Mouse (Mus musculus) yolk sac, embryonic 10.5 days (tissue): ENCODE measurements around the gene Homer1.

Experiments
- DNase-seq: peaks from one replicate; pipeline ENCODE4 v3.0.0-alpha.2; 2017; ENCODE audit warnings: low spot score

Gene Homer1

DNA sequence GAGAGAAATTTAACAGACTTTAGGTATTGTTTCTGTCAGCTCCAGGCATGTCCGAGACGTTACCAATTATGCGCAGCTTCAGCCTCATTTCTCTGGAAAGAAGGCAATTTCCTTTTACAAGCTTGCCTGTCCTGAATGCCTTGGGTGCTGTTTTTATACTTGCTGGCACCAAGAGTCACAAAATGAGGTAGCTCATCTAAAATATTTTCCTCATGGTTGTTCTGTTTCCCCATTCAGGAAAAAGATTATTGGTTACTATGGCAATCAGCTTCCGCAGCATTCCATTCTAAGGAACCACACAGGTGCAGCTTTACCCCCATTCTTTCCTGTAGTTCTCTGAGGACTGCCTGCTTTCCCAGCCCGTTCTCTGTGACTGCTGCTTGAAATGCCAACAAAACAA lies at the start of gene Homer1:
Gene Homer1 (plus strand): TSS at position 320 of the 400 bp plus-strand sequence.
- no peak for DNase-seq

DNA sequence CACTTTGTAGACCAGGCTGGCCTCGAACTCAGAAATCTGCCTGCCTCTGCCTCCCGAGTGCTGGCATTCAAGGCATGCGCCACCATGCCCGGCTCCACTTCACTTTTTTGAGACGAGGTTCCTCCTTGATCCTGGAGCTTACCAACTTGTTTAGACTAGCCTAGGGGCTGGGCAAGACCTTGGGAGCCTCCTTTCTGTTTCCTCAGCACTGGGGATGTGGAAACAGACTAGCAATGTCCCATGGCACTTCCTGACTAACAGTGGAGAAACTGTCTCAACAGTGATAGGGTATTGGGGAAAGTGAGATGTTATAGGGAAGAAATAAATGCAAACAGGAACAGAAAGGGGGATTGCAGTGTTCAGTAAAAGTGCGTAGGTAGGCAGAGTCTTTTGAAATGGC lies 47.7 kb upstream of the Homer1 start:
- no peak for DNase-seq

DNA sequence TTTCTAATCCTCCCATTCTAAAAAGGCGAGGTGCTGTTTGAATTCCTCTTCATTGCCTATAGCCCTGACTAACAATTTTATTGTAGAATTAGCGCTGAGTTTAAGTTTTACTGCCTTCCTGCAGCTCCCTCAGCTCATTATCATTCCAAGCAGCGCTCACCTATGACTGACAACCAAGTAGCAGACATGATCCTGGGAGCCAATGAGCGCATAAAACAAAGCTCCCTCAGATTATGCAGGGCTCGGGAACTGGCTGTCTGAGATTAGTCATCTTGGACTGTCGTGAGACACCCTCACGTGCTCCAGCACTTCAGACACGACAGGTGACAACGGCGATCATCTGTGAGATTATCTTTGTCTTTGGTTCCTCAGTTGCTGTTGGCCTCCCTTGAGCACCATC lies 47.3 kb upstream of the Homer1 start:
- no peak for DNase-seq

DNA sequence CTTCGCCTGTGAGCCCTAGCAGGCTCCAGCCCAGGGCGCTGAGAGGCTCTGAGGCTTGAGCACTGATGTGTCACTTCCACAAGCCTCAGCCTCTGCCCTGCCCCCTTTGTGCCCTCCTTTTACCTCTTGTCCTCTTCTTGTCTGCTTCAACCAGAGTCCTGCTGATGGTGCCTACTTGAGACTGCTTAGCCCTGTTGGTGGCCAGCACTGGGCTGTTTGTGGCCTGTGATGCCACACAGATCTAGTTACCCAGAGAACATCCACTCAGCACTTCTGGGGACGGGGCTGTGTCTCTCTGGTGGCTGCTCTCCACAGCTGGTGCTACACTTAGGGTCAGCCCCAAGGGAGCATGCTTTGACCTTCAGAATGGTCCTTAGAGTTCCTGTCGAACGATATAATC lies 46.5 kb upstream of the Homer1 start:
- no peak for DNase-seq

DNA sequence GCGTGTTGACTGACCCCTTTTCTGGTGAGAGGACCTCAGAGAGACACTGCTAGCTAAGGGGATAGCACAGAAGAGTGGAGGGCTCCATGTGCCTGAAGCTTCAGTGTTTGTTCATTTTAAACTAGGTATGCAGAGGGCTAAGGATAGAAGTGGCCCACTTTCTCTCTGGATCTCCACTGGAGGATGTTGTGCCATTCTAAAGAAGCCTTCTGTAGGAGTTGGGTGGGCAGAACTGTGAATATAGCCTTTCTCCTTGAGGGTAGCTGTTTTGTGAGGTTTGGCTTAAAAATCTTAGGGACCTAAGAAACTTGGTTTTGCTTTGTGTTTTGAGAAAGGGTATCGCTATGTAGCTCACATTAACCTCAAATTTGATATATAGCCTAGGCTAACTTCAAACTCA lies 32.3 kb upstream of the Homer1 start:
- DNase-seq = no peak

DNA sequence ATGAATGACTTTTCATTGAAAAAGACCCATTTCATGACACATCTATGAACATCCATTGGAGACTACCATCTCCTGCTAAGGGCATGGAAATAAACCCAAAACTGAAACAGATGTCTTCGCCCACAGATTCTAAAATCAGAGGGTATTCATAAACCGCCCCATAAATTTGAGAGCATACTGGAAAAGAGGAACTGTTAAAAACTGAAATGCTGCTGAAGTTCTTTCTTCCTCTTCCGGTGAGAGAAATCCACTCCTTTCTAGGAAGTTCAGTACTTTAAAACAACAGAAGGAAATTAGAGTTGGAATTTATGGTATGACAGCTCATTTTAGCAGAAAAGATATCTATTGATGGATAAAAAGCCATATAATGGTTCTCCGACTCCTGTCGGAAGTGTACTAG lies 1.1 kb downstream of the Homer1 start:
- no peak for DNase-seq

DNA sequence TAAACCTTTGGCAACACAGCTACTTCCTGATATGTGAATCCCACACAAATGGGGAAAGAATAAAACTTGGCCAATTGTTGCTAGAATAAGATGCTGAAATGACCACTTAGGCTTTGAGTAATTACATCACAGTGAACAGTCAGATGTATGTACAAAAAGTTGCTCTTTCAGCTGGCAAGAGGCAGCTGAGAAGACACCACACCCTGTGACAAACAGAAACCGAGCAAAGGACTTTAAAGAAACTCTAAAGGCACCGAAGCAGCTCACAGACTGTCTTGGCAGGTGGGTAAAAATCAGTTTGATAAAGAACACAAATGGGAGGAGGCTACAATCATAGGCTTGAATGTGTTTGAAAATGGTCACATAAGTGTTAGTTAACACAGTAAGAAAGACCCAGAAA lies 1.6 kb downstream of the Homer1 start:
- DNase-seq = no peak

DNA sequence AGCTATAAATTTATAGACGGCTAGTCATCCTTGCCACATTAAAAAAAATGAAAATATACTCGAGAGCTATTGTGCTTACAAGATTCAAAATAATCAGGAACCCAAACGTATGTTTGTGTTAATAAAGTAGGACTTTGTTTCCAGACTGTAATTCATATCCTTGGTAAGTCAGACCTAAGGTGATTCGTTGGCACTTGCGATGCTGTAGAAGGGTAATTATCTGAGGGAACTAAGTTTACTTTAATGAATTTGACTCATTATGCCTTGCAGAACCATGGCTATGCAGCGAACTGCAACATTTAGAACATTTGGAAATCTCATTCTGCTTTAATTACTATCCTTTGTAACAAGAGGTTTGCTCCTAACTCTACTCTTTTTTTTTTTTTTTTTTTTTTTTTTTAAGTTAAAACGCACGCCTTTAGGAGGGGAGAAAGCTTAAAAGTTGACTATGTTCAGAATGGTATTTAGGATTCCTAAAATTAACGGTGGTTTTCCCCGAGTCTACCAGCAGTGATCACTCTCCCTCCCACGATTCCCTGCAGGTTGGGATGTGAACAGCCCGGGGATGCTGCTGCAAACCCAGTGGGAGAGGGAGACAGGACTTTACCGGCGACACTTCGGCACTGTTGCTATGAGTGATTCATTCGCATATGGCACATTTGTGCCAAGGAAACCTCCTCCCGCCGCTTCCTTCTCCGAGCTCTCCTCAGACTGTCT lies 3.6 kb downstream of the Homer1 start:
- no peak for DNase-seq

DNA sequence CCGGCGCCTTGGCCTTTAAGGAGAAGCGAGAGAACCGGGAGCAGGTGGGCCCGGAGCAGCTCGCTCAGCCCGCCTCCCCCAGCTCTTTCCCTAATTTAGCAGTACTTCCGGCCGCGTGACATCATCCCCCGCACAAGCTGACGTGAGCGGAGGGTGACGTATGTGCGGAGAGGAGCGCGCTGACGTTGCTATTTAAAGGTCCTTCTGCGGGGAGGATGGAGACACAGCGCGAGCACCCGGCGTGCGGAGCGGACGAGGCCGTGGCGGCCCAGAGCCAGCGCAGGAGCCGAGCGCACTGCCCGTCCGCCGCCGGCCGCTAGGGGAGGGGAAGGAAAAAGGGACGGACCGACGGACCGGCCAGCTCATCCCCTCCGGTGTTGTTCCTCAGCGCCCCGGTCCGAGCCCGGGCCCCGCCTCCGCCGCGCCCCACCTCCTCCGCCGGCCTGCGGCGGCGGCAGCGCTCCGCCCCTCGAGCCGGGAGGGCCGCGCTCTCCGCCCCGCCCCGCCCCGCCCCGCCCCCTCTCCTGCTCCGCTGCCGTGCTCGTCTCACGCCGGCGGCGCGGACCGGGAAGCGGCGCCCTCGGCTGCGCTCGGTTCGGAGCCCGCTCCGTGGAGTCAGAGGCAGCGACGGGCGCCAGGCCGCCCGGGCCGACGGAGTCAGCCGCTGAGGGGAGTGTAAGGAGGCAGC lies 4.3 kb downstream of the Homer1 start:
- DNase-seq = peak; percentile 97

DNA sequence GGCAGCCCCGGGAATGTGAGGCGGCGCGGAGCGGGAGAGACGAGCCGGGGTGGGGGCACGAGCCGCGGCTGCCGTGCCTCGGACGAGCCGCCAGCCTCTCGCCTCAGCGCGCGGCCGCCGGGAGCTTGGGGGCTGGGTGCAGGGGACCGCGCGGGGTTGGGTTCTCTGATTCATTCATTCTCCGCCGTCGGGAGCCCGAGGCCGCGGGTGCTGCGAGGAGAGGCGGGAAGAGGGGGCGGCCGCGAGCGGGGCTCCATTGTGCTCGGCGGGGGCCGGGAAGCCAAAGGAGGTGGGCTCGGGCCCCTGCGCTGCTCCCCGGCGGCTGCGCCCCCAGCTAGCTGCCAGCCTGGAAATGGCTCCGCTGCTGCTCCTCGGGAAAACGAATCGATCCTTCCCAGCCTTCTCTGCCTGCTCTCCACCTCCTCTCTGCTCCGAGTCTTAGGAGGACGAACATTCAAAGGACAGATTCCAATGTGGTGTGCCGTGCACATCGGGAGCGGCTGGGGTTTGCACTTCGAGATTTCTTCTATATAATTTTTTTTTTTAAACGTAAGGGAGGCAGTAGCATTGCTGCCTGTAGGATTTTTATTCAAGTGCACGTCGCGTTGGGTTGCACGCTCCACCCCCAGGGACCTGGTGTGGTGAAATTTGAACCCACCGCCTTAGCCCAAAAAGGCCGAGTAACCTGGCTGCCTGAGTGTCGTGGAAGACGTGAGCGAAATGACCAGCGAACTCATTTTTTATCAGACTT lies 5.0 kb downstream of the Homer1 start:
- DNase-seq = no peak

DNA sequence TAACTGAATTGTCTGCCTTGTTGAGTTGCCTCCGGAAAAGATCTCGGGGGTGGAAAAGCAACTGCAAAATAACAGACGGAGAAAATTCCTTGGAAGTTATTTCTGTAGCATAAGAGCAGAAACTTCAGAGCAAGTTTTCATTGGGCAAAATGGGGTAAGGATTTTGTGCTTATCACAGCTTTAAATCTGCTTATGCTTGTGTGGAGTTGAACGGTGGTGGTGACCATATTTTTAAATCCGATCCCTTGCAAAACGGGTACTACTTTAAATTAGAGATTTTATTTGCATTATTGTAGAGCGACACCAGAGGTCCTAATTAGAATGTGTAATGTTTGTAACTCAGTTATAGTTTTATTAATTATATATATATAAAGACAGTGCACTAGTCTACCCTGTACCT lies 5.7 kb downstream of the Homer1 start:
- peak; percentile 9 for DNase-seq

DNA sequence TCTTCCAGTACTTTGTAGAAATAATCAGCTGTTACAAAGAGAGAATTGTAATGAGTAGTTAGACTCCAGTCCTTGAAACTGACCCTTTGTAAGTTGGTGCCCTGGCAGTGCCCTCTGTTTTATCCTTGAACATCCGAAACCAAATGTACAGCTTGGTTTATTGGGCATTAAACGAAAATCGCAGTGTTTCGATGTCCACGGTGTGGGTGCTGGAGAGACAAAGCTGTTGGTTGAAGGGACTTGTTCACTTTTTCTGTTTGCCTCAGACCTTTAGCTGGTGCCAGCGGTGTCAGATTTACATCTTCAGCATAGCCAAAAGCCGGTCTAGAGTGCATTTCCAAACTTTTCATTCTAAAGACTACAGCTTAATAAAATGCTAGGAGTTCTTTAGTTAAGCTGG lies 6.2 kb downstream of the Homer1 start:
- DNase-seq = no peak

DNA sequence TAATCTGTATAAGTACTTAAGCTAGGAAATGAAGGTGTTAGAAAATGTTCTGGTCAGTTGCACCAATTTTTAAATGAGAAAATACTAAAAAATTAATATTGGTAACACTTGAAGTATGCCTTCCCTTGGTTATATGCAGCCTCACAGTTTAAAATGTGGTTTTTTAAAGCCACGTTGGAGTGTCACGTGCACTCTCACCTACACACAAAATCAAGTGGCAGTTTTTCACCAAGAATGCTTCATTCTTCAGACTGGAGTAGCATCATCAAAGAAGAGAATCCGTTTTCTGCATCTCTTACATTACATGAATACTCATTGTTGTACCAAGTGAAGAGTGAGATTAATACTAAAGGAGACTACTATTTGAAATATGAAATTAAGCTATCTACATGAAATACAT lies 7.1 kb downstream of the Homer1 start:
- DNase-seq = no peak

DNA sequence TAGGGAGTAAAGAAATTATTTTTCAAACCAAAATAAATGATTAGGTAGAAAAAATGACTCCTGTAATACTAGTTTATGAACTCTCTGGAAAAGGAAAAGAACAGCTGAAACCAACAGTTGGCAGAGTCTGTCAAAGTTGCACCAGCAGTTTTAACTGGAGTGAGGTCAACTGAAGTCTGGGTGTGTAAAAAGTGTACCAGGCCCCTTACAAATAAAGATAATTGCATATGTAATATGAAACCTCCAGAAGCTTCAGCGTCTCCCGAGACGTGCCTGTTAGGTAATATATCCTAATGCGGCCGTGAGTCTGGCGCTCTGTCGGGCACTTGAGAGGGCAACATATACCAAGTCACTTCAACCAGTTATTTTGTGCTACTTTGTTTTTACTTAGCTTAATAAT lies 8.3 kb downstream of the Homer1 start:
- DNase-seq = no peak

DNA sequence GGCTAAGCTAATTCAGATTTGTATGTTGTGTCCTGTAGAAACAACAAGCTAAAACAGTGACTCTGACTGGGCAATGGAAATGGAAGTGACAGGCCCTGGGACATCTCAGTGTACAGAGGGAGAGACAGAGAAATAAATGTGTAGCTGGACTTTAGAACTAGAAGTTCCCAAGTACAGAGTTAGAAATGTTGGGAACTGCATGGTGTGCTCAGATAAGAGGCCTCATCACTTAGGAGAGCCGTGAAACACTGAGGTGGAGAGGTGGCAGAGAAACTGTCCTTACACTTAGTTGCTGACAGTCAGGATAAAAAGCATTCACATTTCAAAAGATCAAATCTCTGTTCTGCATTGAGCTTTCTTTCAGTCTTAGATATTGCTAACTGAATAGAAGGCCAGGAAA lies 9.9 kb downstream of the Homer1 start:
- DNase-seq = no peak

DNA sequence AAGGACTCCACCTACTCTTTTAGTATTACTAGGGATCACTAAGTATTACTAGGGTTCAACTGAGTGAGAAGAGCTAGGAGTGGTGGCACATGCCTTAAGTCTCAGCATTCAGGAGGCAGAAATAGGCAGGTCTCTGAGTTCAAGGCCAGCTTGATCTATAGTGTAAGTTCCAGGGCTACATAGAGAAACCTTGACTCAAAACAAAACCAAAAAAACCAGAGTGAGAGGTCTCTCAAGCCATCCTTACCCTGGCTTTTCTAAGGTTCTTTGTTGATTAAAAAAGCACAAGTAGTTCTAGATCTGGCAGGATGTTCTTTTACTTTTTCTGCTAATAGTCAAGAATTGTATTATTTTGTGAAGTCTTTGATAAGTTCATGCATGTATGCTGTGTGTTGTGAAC lies 13.1 kb downstream of the Homer1 start:
- no peak for DNase-seq

DNA sequence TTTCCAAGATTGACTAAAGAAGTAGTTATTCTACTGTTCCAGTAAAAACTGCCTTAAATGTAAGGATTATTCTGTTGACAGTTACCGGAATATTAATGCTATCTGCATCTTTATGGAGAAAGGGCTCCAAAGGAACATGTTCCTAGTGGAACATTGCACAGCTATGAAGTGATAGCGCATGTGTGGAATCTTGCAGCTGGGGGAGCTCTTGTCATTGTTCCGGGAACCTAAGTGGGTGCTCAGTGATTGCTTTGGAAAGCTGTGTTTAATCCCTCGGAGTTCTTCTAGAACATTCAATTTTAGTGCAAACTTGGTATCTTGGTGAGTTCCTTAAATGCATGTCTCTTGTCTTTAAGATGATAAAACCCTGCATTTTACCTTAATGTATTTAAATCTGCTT lies 14.9 kb downstream of the Homer1 start:
- DNase-seq = no peak

DNA sequence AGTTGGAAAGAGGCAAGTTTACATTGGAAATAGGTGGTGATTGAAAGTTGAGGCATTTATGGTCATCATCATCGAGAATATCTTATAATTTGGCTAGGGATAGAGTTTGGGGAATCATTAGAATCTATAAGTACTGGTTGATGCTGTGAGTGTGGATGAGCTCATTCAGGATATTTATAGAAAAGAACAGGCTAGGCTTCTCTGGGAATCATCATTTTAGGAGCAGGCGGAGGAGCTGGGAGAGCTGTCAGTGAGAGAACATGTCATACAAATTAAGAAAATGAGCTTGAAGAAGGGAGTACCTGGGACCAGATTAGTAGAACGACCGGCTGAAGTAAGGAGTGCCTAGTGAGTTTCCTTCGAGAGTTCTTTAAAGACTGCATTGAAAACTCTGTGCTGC lies 20.7 kb downstream of the Homer1 start:
- DNase-seq = no peak

DNA sequence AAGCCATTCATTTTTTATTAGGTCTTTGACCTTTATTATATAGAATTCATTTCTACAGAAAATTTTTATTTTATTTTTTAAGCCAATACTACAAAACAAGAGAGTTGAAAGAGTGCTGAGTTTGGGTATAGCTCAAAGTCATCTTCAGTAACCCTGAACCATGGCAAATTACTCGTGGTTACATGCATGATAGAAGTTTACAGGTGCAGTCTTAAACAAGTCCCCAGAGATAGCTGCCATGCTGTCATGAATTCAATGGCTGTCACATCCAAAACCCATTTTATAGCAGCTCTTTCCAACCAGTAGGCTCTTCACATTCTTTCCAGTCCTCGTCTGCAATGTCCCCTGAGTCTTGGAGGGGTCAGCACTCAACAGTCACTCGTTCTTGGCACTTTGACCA lies 26.9 kb downstream of the Homer1 start:
- no peak for DNase-seq

DNA sequence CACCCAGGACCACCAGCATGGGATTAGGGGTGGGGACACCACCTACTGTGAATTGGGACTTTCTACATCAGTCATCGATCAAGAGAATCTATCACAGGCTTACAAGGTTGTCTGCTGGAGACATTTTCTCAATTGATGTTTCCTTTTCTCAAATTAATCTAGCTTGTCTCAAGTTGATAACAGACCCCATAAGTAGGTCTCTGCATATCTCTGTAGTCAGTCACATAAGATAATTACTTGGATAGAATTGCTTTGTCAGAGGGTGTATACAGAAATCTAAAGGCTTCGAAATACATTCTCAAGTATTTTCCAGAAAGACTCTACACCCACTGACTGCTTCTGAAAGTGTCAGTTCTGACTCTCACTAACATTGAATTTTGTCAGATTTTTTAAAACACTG lies 32.3 kb downstream of the Homer1 start:
- no peak for DNase-seq

DNA sequence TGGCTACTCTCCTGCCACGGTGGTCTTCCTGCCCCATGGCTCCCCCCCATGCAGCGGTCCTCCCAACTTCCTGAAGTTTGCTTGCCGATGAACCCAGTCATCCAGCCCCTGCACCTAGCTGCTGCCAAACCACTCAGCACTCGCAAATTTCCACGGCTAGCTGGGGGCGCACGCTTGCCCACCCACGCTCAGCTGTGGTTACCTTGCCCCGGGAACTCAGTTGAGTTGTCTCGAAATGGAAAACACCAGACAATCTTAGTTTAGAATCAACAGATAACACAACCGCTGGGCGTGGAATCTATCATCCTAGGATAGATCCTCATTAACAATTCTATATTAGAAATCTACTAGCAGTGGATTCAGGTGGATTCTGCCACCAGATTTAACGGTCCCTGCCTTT lies 33.1 kb downstream of the Homer1 start:
- DNase-seq = no peak

DNA sequence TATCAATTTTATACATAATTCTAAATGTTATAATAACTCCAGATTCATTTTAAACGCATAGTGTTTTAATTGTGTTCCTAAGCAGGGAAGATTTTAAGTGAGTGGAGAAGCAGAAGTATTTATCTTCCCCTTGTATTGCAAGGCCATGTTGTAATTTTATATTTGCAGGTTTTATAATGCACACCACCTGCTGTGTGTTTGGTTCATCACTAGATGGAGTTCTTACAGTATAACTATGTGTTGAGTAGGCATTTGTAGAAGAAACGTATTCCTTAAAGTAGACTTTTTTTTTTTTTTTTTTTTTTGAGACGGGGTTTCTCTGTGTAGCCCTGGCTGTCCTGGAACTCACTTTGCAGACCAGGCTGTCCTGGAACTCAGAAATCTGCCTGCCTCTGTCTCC lies 35.9 kb downstream of the Homer1 start:
- DNase-seq = no peak

DNA sequence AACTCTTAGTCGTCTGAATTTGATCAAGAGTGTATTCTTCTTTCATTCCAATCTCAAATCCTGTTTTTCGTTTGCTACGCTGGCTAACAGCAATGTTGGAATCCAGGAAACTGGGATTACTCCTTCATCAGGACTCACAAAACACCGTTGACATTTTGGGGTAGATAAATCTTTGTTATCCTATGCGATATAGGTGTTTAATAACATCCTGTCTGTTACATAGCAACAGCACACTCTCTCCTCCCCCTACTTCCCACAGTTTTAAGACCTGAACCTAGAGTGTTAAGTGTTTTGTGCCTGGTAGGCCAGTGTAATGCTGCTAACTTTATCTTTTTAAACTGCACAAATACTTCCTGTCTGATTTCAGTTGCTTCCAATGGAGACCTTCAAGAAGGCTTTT lies 39.0 kb downstream of the Homer1 start:
- DNase-seq = no peak
